Mouse (Mus musculus) limb, embryonic 15.5 days (tissue): Measurements from ENCODE around the gene Hspe1. TPM values are rescaled to one million over a fixed set of nuclear protein-coding genes. Genes with fewer than 3 reads are reported as not detected.

ENCODE experiments used
- ATAC-seq: fragments of 200-750 bp; cut with Nextera tagmentation; 2 replicates; pipeline ENCODE4 v1.8.0; 2017; ENCODE audit warnings: low read depth, moderate TSS enrichment; ENCODE audit not compliant: insufficient number of reproducible peaks, low FRiP score, low TSS enrichment
- H3K27ac ChIP-seq: fragments of 300-500 bp; sonication (generic); 2 replicates; pipeline ENCODE4 v1.5.1; 2015; ENCODE audit warnings: moderate library complexity, mild to moderate bottlenecking, inconsistent platforms
- H3K27me3 ChIP-seq: fragments of 300-500 bp; sonication (generic); 2 replicates; pipeline ENCODE4 v1.6.1; 2015; ENCODE audit warnings: inconsistent platforms
- H3K36me3 ChIP-seq: fragments of 300-500 bp; sonication (generic); 2 replicates; pipeline ENCODE4 v1.6.1; 2015; ENCODE audit warnings: inconsistent platforms
- H3K4me1 ChIP-seq: fragments of 300-500 bp; sonication (generic); 2 replicates; pipeline ENCODE4 v1.6.1; 2015; ENCODE audit warnings: inconsistent platforms
- H3K4me2 ChIP-seq: fragments of 300-500 bp; sonication (generic); 2 replicates; pipeline ENCODE4 v1.6.1; 2015; ENCODE audit warnings: mild to moderate bottlenecking, inconsistent platforms
- H3K4me3 ChIP-seq: fragments of 300-500 bp; sonication (generic); 2 replicates; pipeline ENCODE4 v1.5.1; 2015; ENCODE audit warnings: mild to moderate bottlenecking, inconsistent platforms
- H3K9ac ChIP-seq: fragments of 300-500 bp; sonication (generic); 2 replicates; pipeline ENCODE4 v1.6.1; 2015; ENCODE audit warnings: inconsistent platforms
- H3K9me3 ChIP-seq: fragments of 300-500 bp; sonication (generic); 2 replicates; pipeline ENCODE4 v1.6.1; 2016; ENCODE audit warnings: inconsistent platforms
- WGBS: fragments of 180-500 bp; shearing (Covaris S2); methylation state at CpG from one replicate; pipeline ENCODE4 v1.1.7; 2015; 5-methylcytosine and 5-hydroxymethylcytosine counted together
- polyA plus RNA-seq: library from polyadenylated mRNA; unstranded; fragments of >200 nt; fragmentation: Nextera tagmentation; extraction: Ambion mirVana; gene quantifications from 2 replicates; pipeline ENCODE4 v1.2.1, GENCODE M21; 2015

The Hspe1 gene
- 267 and 321 TPM in 2 replicates for polyA plus RNA-seq

DNA sequence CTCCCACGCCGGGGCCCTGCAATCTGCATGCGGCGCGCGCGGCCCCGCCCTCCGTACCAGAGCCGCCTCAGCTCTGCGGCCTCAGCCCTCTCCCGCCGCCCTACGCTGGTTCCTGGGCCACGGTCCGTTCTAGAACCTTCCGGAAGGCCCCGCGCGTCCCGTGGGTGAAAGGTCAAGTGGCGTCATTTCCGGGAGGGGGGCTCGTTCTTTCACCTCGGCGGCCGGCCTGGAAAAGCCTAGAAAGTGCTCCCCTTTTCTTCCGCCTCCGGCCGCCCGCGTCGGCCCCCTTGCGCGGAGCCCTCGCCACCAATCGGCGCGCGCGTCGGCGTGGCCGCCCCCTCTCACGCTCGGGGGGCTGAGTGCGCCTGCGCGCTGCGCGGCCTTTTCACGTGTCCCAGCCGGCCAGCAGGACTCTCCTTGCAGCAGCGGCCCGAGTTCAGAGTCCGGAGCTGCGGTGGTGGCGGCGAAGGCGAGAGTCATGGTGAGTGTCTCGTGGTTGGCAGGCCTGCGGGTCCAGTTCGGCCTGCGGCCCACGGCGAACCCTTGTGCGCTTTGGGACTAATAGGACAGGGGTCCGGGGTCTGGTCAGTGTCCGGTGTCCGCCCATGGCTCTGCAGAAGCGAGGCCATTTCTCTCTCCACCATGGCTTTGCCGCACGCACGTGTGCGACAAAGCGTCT lies at the start of gene Hspe1, which contains the start of gene Hspd1:
Gene Hspe1 (plus strand): TSS at position 201 of the 679 bp plus-strand sequence.
Gene Hspd1 (minus strand): TSS at position 312 of the 679 bp plus-strand sequence.
- H3K4me2 ChIP-seq, result peak within 1 kb of the TSS; percentile 64
- WGBS, result under 1% methylated on average over 76 of the region's 76 CpGs
- H3K9me3 ChIP-seq, result no peaks in the 10 kb centered on the region
- peak within 1 kb of the TSS; percentile 96 for H3K27ac ChIP-seq
- peak within 1 kb of the TSS; percentile 97 for H3K9ac ChIP-seq
- H3K27me3 ChIP-seq, result no peaks in the 10 kb centered on the region
- H3K4me1 ChIP-seq, result peaks cover 22% of the 10 kb centered on the region
- H3K36me3 ChIP-seq, result peaks cover 37% of the 10 kb centered on the region
- peak within 1 kb of the TSS; percentile 99 for H3K4me3 ChIP-seq
- peak; percentile 96 for ATAC-seq

DNA sequence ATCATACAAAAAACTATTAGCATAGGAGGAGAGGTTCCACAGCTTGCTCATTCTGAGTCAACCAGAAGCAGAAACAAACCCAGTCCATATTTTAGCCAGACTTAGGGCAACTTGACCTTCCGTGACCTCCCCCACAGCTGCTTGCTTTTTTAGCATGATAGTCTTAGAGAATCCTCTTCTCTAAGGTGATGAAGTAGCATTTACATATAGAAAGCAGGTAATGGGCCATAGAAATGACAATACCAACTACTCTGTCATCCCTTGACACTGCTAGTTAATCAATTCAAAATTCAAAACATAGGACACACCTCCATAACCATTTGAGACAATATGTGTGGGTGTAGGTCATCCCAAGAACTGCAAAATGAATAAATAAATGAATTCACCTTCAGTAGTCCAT lies 48.0 kb upstream of the Hspe1 start:
- H3K9ac ChIP-seq, result no peak overlapping the region

DNA sequence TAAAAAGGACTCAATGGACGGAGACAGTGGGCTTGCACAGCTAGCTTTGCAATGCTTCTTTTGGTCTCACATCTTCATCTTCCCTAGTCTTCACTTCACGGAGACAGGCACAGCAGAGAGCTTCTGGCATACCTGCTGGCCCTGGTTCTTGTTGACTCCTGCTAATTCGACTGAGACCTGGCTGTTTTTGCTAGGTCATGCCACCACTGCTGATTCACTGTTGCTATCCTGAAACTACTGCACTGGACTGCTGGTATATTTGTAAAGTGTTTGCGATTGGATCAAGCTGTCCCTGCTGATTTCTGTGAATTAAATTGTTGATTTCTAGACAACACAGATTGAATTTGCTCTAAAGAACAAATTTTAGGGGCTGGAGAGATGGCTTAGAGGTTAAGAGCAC lies 46.2 kb upstream of the Hspe1 start:
- H3K4me1 ChIP-seq, result no peaks in the 10 kb centered on the region
- WGBS, result 84% methylated on average over 4 of the region's 4 CpGs
- ATAC-seq, result no peak

More for the DNA sequence above, 48.0 kb upstream of the Hspe1 start:
- Histone ChIP-seq H3K27ac (no peak overlapping the region), H3K9me3 (no peaks in the 10 kb centered on the region), H3K4me2 (no peak overlapping the region), H3K4me3 (no peak overlapping the region), H3K4me1 (no peaks in the 10 kb centered on the region), H3K27me3 (no peaks in the 10 kb centered on the region), H3K36me3 (no peaks in the 10 kb centered on the region)
- WGBS, result 84% methylated on average over 1 of the region's 1 CpGs
- ATAC-seq, result no peak

DNA sequence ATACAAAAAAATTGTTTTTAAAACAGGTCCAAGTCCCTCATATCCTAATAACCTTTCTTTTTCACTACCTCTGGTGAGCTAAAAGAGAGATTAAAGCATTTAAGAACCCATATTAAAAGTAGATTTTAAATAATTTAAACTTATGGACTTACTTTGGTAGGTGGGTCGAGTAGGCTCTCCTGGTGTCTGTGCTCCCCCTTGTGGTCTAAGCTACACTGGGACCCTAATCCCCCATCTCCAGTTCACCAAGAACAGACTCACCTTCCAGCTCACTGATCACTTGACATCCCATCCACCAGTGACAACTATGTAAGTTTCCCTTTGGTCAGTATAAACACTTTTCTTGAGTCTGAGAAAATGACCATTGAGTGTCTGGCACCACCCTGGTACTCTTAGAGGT lies 45.7 kb upstream of the Hspe1 start:
- 45% methylated on average over 1 of the region's 1 CpGs for WGBS
- no peak overlapping the region for H3K9ac ChIP-seq
- no peak overlapping the region for H3K4me2 ChIP-seq
- no peak overlapping the region for H3K4me3 ChIP-seq
- no peaks in the 10 kb centered on the region for H3K4me1 ChIP-seq
- H3K36me3 ChIP-seq, result no peaks in the 10 kb centered on the region
- ATAC-seq, result no peak
- H3K9me3 ChIP-seq, result no peaks in the 10 kb centered on the region
- no peaks in the 10 kb centered on the region for H3K27me3 ChIP-seq
- H3K27ac ChIP-seq, result no peak overlapping the region

More for the DNA sequence above, 46.2 kb upstream of the Hspe1 start:
- H3K36me3 ChIP-seq, result no peaks in the 10 kb centered on the region
- no peak overlapping the region for H3K27ac ChIP-seq
- H3K9me3 ChIP-seq, result no peaks in the 10 kb centered on the region
- H3K4me3 ChIP-seq, result no peak overlapping the region
- no peak overlapping the region for H3K4me2 ChIP-seq
- no peaks in the 10 kb centered on the region for H3K27me3 ChIP-seq
- H3K9ac ChIP-seq, result no peak overlapping the region

DNA sequence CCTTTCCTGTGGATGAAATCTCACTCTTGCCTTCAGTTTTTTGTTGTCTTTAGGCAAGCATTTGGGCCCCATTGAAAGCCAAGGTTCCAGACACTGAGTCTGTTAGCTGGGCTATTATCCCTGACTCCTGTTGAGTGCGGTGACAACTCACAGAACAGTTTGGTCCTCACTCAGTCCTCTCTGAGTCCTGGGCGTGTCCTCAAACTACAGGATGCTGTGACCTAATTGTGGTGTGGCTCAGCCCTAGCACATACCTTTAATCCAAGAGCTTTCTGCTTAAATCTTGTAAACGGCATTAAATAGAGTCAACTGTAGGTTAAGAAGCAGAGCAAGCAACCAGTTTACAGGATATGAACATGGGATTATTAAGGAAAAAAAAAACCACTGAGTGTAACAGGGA lies 44.8 kb upstream of the Hspe1 start:
- no peak for ATAC-seq
- H3K9me3 ChIP-seq, result no peaks in the 10 kb centered on the region
- no peak overlapping the region for H3K4me3 ChIP-seq
- no peak overlapping the region for H3K9ac ChIP-seq
- no peaks in the 10 kb centered on the region for H3K4me1 ChIP-seq
- no peaks in the 10 kb centered on the region for H3K27me3 ChIP-seq
- H3K27ac ChIP-seq, result no peak overlapping the region
- 76% methylated on average over 3 of the region's 3 CpGs for WGBS
- no peaks in the 10 kb centered on the region for H3K36me3 ChIP-seq
- no peak overlapping the region for H3K4me2 ChIP-seq

DNA sequence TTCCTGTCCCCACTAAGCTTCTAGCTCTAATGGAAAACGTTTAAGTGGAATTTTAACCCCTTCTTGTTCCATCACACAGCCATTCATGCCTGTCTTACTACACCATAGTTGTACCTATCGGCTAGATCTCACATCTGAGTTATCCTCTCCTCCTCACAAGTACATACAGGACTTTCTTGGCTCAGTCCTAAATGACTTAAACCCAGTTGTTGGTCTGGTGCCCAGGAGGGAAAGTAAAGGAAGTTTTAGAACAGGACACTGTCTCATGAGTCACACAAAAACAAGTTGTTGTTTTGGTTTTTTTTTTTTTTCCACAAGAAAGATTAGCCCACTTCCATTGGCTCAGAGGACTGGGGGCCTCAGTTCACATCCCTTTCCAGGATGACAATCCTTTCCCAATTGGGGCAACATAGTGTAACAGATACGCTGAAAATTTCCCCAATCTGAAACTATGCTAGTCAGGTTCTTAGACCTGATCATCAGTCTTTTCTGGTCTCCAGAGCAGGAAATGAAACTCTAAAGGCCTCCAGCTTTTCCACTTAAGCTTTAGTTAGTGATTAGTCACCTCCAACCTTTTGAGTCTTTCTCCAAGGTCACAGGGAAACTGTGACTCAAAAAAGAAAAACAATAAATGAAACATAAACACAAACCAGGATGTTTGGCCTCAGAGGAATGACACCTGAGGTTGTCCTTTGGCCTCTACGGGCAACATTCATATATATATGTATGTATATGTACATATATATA lies 38.9 kb upstream of the Hspe1 start:
- WGBS, result 61% methylated on average over 4 of the region's 4 CpGs
- Histone ChIP-seq H3K9ac (no peak overlapping the region), H3K4me3 (no peak overlapping the region), H3K27me3 (no peaks in the 10 kb centered on the region), H3K9me3 (no peaks in the 10 kb centered on the region), H3K36me3 (no peaks in the 10 kb centered on the region), H3K4me2 (no peak overlapping the region), H3K27ac (no peak overlapping the region), H3K4me1 (peaks cover 11% of the 10 kb centered on the region)
- no peak for ATAC-seq

DNA sequence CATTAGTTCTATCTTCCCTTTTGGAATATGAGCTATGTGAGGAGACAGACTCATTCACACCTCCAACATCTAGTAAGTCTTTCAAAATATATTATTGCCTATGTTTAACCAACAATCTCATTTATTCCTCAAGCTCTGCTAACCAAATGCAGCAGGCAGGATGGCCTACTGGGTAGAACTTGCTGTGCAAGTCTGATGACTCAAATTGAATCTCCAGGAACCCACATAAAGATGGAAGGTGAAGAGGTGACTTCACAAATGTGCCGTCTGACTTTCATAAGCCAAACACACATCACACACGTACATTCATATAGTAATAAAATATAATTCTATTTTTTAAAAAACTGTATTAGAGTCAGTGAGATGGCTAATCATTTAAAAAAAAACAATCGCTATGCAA lies 36.3 kb upstream of the Hspe1 start:
- 66% methylated on average over 3 of the region's 3 CpGs for WGBS
- Histone ChIP-seq H3K4me2 (peak overlapping the region; percentile 76; the same call in 1 of the 2 replicates), H3K4me3 (peak overlapping the region; percentile 79), H3K9ac (no peak overlapping the region), H3K9me3 (no peaks in the 10 kb centered on the region), H3K27ac (no peak overlapping the region), H3K4me1 (peaks cover 11% of the 10 kb centered on the region), H3K36me3 (peaks cover 1% of the 10 kb centered on the region; the same call in 1 of the 2 replicates), H3K27me3 (no peaks in the 10 kb centered on the region)
- no peak for ATAC-seq

DNA sequence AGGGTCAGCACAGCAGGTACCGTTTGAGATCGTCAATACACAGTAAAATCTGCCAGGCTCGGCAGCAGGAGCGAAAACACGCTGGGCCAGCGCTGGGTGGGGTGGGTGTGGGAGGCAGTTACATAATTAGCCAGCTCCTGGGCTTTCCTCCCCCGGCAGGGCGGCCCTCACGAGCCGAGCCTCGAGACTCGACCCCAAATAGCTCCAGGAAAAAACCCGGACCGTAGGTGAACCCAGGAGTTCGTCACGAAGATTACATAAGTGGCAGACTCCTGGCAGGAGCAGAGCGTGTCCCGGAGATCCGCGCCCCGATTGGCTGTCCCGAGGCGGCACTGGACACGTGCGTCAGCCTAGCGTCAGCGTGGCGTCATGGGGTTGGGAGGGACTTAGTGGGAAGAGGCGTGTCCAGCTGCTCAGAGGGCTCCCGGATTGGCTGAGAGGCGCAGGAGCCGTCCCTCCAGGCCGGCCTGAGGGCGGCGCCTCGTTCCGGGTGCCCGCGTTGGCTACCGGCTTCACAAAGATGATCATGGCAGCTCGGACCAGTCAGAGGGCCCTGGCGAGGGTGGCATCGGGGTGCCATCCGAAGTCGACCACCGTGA lies 35.5 kb upstream of the Hspe1 start, which contains the start of gene Coq10b:
Gene Coq10b (plus strand): TSS at position 416 of the 599 bp plus-strand sequence.
- Histone ChIP-seq H3K9ac (peak within 1 kb of the TSS; percentile 60), H3K9me3 (no peaks in the 10 kb centered on the region), H3K4me1 (peaks cover 11% of the 10 kb centered on the region), H3K4me3 (peak within 1 kb of the TSS; percentile 79), H3K27ac (peak within 1 kb of the TSS; percentile 82), H3K27me3 (no peaks in the 10 kb centered on the region), H3K4me2 (peak within 1 kb of the TSS; percentile 76), H3K36me3 (peaks cover 3% of the 10 kb centered on the region; the same call in 1 of the 2 replicates)
- ATAC-seq, result peak; percentile 100
- WGBS, result 0% methylated on average over 46 of the region's 46 CpGs

DNA sequence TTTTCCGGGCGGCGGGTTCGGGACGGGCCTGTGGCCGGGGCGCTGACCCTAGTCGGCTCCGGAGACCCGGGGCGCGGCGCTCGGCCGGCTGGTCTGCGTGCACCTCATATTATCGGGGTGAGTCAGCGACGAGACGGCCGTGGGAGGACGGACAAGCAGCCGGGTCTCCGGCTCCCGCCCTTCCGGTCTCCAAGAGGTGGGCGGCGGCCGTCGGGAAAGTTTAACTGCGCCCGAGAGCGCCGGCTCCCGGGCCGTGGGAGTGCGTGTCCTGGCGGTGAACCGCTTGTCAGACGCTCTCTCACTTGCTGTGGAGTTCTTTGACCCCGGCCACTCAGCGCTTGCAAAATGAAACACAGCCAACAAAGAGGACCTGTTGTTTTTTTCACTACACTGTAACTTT lies 34.9 kb upstream of the Hspe1 start:
- H3K9ac ChIP-seq, result peak overlapping the region; percentile 60
- peak overlapping the region; percentile 79 for H3K4me3 ChIP-seq
- H3K27me3 ChIP-seq, result no peaks in the 10 kb centered on the region
- peak; percentile 68 for ATAC-seq
- peak overlapping the region; percentile 80 for H3K27ac ChIP-seq
- WGBS, result 0% methylated on average over 42 of the region's 42 CpGs
- H3K4me1 ChIP-seq, result peaks cover 11% of the 10 kb centered on the region
- no peaks in the 10 kb centered on the region for H3K9me3 ChIP-seq
- H3K4me2 ChIP-seq, result peak overlapping the region; percentile 65
- peaks cover 3% of the 10 kb centered on the region; the same call in 1 of the 2 replicates for H3K36me3 ChIP-seq

DNA sequence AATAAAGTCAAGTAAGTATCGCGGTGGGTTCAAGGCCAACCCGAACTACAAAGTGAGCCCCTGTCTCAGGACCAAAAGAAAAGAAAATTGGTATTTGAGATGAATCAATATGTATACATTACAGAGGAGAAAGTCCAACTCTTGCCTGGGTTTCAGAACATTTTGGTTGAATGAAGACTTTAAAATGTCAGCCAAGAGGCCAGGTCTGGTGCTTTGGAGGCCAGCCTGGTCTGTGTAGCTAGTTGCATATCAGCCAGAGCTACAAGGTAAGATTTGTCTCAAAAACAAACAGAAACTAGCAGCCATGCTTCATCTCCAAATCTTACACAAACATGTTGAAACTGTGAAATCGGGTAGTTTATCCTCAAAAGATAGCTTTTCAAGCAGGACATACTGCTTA lies 34.3 kb upstream of the Hspe1 start:
- peaks cover 3% of the 10 kb centered on the region; the same call in 1 of the 2 replicates for H3K36me3 ChIP-seq
- H3K4me1 ChIP-seq, result peaks cover 11% of the 10 kb centered on the region
- H3K27me3 ChIP-seq, result no peaks in the 10 kb centered on the region
- peak overlapping the region; percentile 65 for H3K4me2 ChIP-seq
- no peak for ATAC-seq
- H3K27ac ChIP-seq, result no peak overlapping the region
- H3K9me3 ChIP-seq, result no peaks in the 10 kb centered on the region
- WGBS, result 69% methylated on average over 4 of the region's 4 CpGs
- peak overlapping the region; percentile 79 for H3K4me3 ChIP-seq
- H3K9ac ChIP-seq, result no peak overlapping the region

DNA sequence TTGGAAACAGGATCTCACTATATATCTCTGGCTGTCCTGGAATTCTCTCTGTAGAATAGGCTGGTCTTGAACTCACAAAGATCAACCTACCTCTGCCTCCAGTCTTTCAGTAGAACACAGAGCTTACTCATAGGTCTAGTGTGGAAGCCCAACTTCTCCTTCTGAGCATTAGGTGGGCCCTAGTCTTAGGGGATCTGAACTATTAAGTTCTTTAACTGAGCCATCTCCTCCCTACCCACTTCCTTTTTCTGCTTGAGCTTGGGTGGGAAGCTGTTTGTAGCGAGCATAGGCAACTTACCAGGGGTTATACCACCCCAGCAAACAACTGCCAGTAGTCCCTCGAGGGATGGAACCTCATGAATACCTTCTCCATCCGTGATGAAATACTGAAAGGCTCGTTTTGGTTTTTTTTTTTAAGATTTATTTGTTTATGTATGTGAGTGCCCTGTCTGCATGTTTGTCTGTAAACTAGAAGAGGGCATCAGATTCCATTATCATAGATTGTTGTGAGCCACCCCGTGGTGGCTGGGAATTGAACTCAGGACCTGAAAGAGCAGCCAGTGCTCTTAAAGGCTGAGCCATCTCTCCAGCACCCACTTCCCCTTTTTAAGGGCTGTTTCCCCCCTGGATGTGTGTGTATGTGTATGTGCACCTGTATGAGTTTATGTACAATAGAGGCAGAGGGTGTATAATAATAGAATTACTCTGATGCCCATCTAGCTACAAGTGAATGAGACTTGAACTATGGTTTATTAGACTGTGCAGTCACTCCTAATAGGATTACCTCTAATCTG lies 32.4 kb upstream of the Hspe1 start:
- no peaks in the 10 kb centered on the region for H3K9me3 ChIP-seq
- no peak overlapping the region for H3K4me3 ChIP-seq
- no peak overlapping the region for H3K27ac ChIP-seq
- no peaks in the 10 kb centered on the region for H3K27me3 ChIP-seq
- peaks cover 11% of the 10 kb centered on the region for H3K4me1 ChIP-seq
- ATAC-seq, result no peak
- H3K36me3 ChIP-seq, result peaks cover 3% of the 10 kb centered on the region; the same call in 1 of the 2 replicates
- WGBS, result 82% methylated on average over 5 of the region's 5 CpGs
- no peak overlapping the region for H3K4me2 ChIP-seq
- no peak overlapping the region for H3K9ac ChIP-seq
